Mouse (Mus musculus): Measurements from ENCODE around the gene Bpifb4. TPM values are rescaled to one million over a fixed set of nuclear protein-coding genes. Genes with fewer than 3 reads are reported as not detected.

Gene Bpifb4
- total and polyA plus RNA-seq, 3 experiments: not detected

GRCm38 (mm10) chr2:154000501-154000900 lies 62.5 kb downstream of the Bpifb4 start:
- Histone ChIP-seq H3K79me2 (ENCODE audit: control insufficient read depth, insufficient read depth, low read length, poor library complexity) (no peaks in the 10 kb centered on the region), H3K27me3 (ENCODE audit: control insufficient read depth in 1 of 2, insufficient read depth in 2 of 2, low read length in 2 of 2) (no peaks in the 10 kb centered on the region), H3K4me3 (ENCODE audit: control insufficient read depth in 1 of 2, insufficient read depth in 1 of 2, low read depth in 2 of 2, low read length in 2 of 2) (no peak overlapping the region), H3K27ac (ENCODE audit: control insufficient read depth, low read depth, low read length) (no peak overlapping the region), H3K4me1 (ENCODE audit: control insufficient read depth in 1 of 2, insufficient read depth in 2 of 2, low read length in 2 of 2) (no peaks in the 10 kb centered on the region), H3K9me3 (replicated peaks; ENCODE audit: insufficient read depth, low read length) (no peaks in the 10 kb centered on the region), H3K9ac (ENCODE audit: control insufficient read depth, low read depth, low read length, poor library complexity, severe bottlenecking) (no peak overlapping the region), H3K36me3 (ENCODE audit: control insufficient read depth in 1 of 2, insufficient read depth in 2 of 2, low read length in 2 of 2) (no peaks in the 10 kb centered on the region)
- TF ChIP-seq TBP (IDR thresholded peaks at IDR 0.05; ENCODE audit: low read depth, low read length) (no peak), MEF2A (IDR thresholded peaks at IDR 0.05; ENCODE audit: extremely low read depth, insufficient replicate concordance, low read depth, low read length, poor library complexity, severe bottlenecking) (no peak), TAL1 (IDR thresholded peaks at IDR 0.05; ENCODE audit: low read length) (no peak), E2F4 (IDR thresholded peaks at IDR 0.05; ENCODE audit: borderline replicate concordance, low read depth, low read length) (no peak), MAFK (IDR thresholded peaks at IDR 0.05; ENCODE audit: borderline replicate concordance, low read depth, low read length) (no peak), BHLHE40 (IDR thresholded peaks at IDR 0.05; ENCODE audit: borderline replicate concordance, low read depth, low read length) (no peak), POLR2AphosphoS5 (IDR thresholded peaks at IDR 0.05; ENCODE audit: borderline replicate concordance, low read depth, low read length) (no peak), MAX (IDR thresholded peaks at IDR 0.05; ENCODE audit: low read length) (no peak), JUND (IDR thresholded peaks at IDR 0.05; ENCODE audit: low read depth, low read length) (no peak), MAZ (IDR thresholded peaks at IDR 0.05; ENCODE audit: low read depth, low read length) (no peak), POLR2A (IDR thresholded peaks at IDR 0.05; ENCODE audit: control insufficient read depth in 1 of 2, insufficient read depth in 1 of 2, low read depth in 1 of 2, low read length in 2 of 2, poor library complexity in 1 of 2) (no peak)
- DNase-seq (ENCODE audit: low read depth, low spot score): no peak

GRCm38 (mm10) chr2:154001056-154001455 lies 63.0 kb downstream of the Bpifb4 start:
- TF ChIP-seq EP300 (IDR thresholded peaks at IDR 0.05; ENCODE audit: low read depth in 1 of 2, low read length in 2 of 2) (no peak), MXI1 (IDR thresholded peaks at IDR 0.05; ENCODE audit: low read depth, low read length) (no peak), USF1 (IDR thresholded peaks at IDR 0.05; ENCODE audit: low read depth, low read length) (no peak), MAX (IDR thresholded peaks at IDR 0.05; ENCODE audit: low read length) (no peak), ZKSCAN1 (IDR thresholded peaks at IDR 0.05; ENCODE audit: low read depth, low read length) (no peak), HCFC1 (IDR thresholded peaks at IDR 0.05; ENCODE audit: low read depth, low read length) (no peak), MYB (IDR thresholded peaks at IDR 0.05; ENCODE audit: low read depth, low read length) (no peak), NELFE (IDR thresholded peaks at IDR 0.05; ENCODE audit: low read depth, low read length) (no peak)
- Histone ChIP-seq H3K9ac (ENCODE audit: control insufficient read depth, low read depth, low read length, poor library complexity, severe bottlenecking) (no peak overlapping the region), H3K9me3 (replicated peaks; ENCODE audit: insufficient read depth, low read length) (no peaks in the 10 kb centered on the region), H3K36me3 (ENCODE audit: control insufficient read depth in 1 of 2, insufficient read depth in 2 of 2, low read length in 2 of 2) (no peaks in the 10 kb centered on the region), H3K27me3 (ENCODE audit: control insufficient read depth in 1 of 2, insufficient read depth in 2 of 2, low read length in 2 of 2) (no peaks in the 10 kb centered on the region), H3K4me1 (ENCODE audit: control insufficient read depth in 1 of 2, insufficient read depth in 2 of 2, low read length in 2 of 2) (no peaks in the 10 kb centered on the region), H3K27ac (ENCODE audit: control insufficient read depth, low read depth, low read length) (no peak overlapping the region), H3K79me2 (ENCODE audit: control insufficient read depth, insufficient read depth, low read length, poor library complexity) (no peaks in the 10 kb centered on the region), H3K4me3 (ENCODE audit: control insufficient read depth in 1 of 2, insufficient read depth in 1 of 2, low read depth in 2 of 2, low read length in 2 of 2) (no peak overlapping the region)
- DNase-seq (ENCODE audit: low read depth, low spot score): no peak
